In genomic region chrX:17319126-17319583, GRCm38 (mm10) we compare ENCODE assay signal across 8 mouse cellular contexts. TPM values are rescaled to one million over a fixed set of nuclear protein-coding genes. Genes with fewer than 3 reads are reported as not detected.
DNase-seq lines count a peak whose midpoint lies in the region; ATAC-seq and TF ChIP-seq lines count a peak whose summit lies in the region.

Gene Efhc2 (minus strand): TSS chrX:17319368.

- H3K27me3 ChIP-seq in forebrain, embryonic 11.5 days (ENCODE audit: control insufficient read depth, insufficient read depth, low read length): no peaks in the 10 kb centered on the region
- no peaks in the 10 kb centered on the region for H3K27me3 ChIP-seq in stomach, embryonic 16.5 days (ENCODE audit: control insufficient read depth, insufficient read depth, low read length)

- no peak within 1 kb of the TSS for H3K27ac ChIP-seq in forebrain, embryonic 11.5 days (ENCODE audit: low read depth, low read length)
- H3K27ac ChIP-seq in stomach, embryonic 16.5 days (ENCODE audit: low read length): no peak within 1 kb of the TSS

- no peaks in the 10 kb centered on the region for H3K4me1 ChIP-seq in lung, adult 2 months (ENCODE audit: control insufficient read depth, insufficient read depth, low read length)
- H3K4me1 ChIP-seq in forebrain, embryonic 11.5 days (replicated peaks; ENCODE audit: control insufficient read depth, insufficient read depth, low read length): no peaks in the 10 kb centered on the region
- no peaks in the 10 kb centered on the region for H3K4me1 ChIP-seq in stomach, embryonic 16.5 days (ENCODE audit: control insufficient read depth, insufficient read depth, low read length)

- no peak for TF ChIP-seq CTCF in lung, adult 2 months (IDR thresholded peaks at IDR 0.05; ENCODE audit: insufficient read depth, low read length)
- TF ChIP-seq CTCF in brain, embryonic 14.5 days (IDR thresholded peaks at IDR 0.05; ENCODE audit: borderline replicate concordance, extremely low read depth, insufficient read depth, insufficient read length): no peak

- peak within 1 kb of the TSS; percentile 46 for H3K4me2 ChIP-seq in forebrain, embryonic 11.5 days (ENCODE audit: low read depth, low read length, severe bottlenecking)
- H3K4me2 ChIP-seq in stomach, embryonic 16.5 days (ENCODE audit: low read depth, low read length): peak within 1 kb of the TSS; percentile 55

- WGBS in lung, adult 2 months: 26% methylated on average over 19 of the region's 19 CpGs
- 10% methylated on average over 10 of the region's 19 CpGs for WGBS in forebrain, embryonic 11.5 days
- 8% methylated on average over 16 of the region's 19 CpGs for WGBS in stomach, embryonic 16.5 days

- H3K9ac ChIP-seq in forebrain, embryonic 11.5 days (ENCODE audit: low read length): no peak within 1 kb of the TSS; the same call in 1 of the 2 replicates
- peak within 1 kb of the TSS; percentile 11; the same call in 1 of the 2 replicates for H3K9ac ChIP-seq in stomach, embryonic 16.5 days (ENCODE audit: low read length)

- peak within 1 kb of the TSS; percentile 54 for H3K4me3 ChIP-seq in lung, adult 2 months (replicated peaks; ENCODE audit: extremely low read depth, low read depth, low read length)
- peak within 1 kb of the TSS; percentile 23 for H3K4me3 ChIP-seq in forebrain, embryonic 11.5 days (ENCODE audit: low read depth, low read length)
- peak within 1 kb of the TSS; percentile 40 for H3K4me3 ChIP-seq in stomach, embryonic 16.5 days (replicated peaks; ENCODE audit: low read length)

- H3K9me3 ChIP-seq in forebrain, embryonic 11.5 days (ENCODE audit: control insufficient read depth, low read length): no peaks in the 10 kb centered on the region
- no peaks in the 10 kb centered on the region for H3K9me3 ChIP-seq in stomach, embryonic 16.5 days (replicated peaks; ENCODE audit: control insufficient read depth, low read length)

- DNase-seq in lung, adult 2 months: peak; percentile 2
- DNase-seq in lung, postnatal 14 days: no peak
- peak; percentile 32 for DNase-seq in brain, embryonic 14.5 days (ENCODE audit: low read depth)
- DNase-seq in forebrain, embryonic 11.5 days (ENCODE audit: low spot score): peak; percentile 57
- DNase-seq in kidney, adult 8-10 months: peak; percentile 1 to 3
- DNase-seq in lung, postnatal 10 days: peak; percentile 1
- no peak for DNase-seq in ovary, adult 18-20 months (ENCODE audit: low spot score)

- H3K36me3 ChIP-seq in forebrain, embryonic 11.5 days (ENCODE audit: control insufficient read depth, insufficient read depth, low read length): no peaks in the 10 kb centered on the region
- no peaks in the 10 kb centered on the region for H3K36me3 ChIP-seq in stomach, embryonic 16.5 days (ENCODE audit: control insufficient read depth, insufficient read depth, low read length)

- peak; percentile 66 for ATAC-seq in forebrain, embryonic 11.5 days (replicated peaks; ENCODE audit: low FRiP score)
- no peak for ATAC-seq in stomach, embryonic 16.5 days (ENCODE audit: insufficient read depth, low FRiP score)

- no peak for TF ChIP-seq POLR2A in lung, adult 2 months (IDR thresholded peaks at IDR 0.05; ENCODE audit: borderline replicate concordance, extremely low read depth, low read depth, low read length)
- TF ChIP-seq POLR2A in brain, embryonic 14.5 days (IDR thresholded peaks at IDR 0.05; ENCODE audit: borderline replicate concordance, extremely low read depth, insufficient read depth, insufficient read length, poor library complexity, severe bottlenecking): no peak

RNA-seq across cellular contexts. Expression of gene Efhc2, which starts in this region (rescaled TPM):
- polyA plus RNA-seq in lung, adult 2 months (2012; rRNA removed): 0.10 and 0.20 TPM in 2 replicates
- polyA plus RNA-seq in brain, embryonic 14.5 days (2012; rRNA removed): 0.78 and 1.1 TPM in 2 replicates
- polyA plus RNA-seq in forebrain, embryonic 11.5 days (2014; fragmentation: Nextera tagmentation; extraction: Ambion mirVana): 0.64 and 0.69 TPM in 2 replicates
- 0.36 and 0.44 TPM in 2 replicates for polyA plus RNA-seq in stomach, embryonic 16.5 days (2015; fragmentation: Nextera tagmentation; extraction: Ambion mirVana)

Comparison
In these comparisons a context has a peak if more than half of its experiments do, and no peak if none do; other contexts are left out.
1. DNase-seq: peak in brain, embryonic 14.5 days (single experiment), kidney, adult 8-10 months (2 of 2) and lung, postnatal 10 days (single experiment); none in lung, postnatal 14 days (single experiment) and ovary, adult 18-20 months (single experiment).
2. Peak in DNase-seq and H3K4me3 ChIP-seq in lung, adult 2 months; RNA of the gene not detected or under 1 TPM.
3. Peak in DNase-seq, ATAC-seq, H3K4me3 ChIP-seq and H3K4me2 ChIP-seq in forebrain, embryonic 11.5 days; RNA of the gene not detected or under 1 TPM.
4. Peak in every context shown above with its lines, with median percentiles within 50 percentile points of each other: H3K4me3 ChIP-seq.